Mouse (Mus musculus): Measurements from ENCODE around the gene Alcam.

The Alcam gene

GRCm38 (mm10) chr16:52439600-52439999 lies 14.3 kb downstream of the Alcam start:
- DNase-seq: no peak

- no peak for DNase-seq
Measured at GRCm38 (mm10) chr16:52439007-52439406, 14.9 kb downstream of the Alcam start.

- DNase-seq: no peak
Measured at GRCm38 (mm10) chr16:52438216-52438904, 15.5 kb downstream of the Alcam start.

GRCm38 (mm10) chr16:52433189-52433588 lies 20.7 kb downstream of the Alcam start:
- peak; percentile 26 for DNase-seq

- no peak for DNase-seq
Measured at GRCm38 (mm10) chr16:52432072-52432471, 21.8 kb downstream of the Alcam start.

- DNase-seq: no peak
Measured at GRCm38 (mm10) chr16:52431590-52431989, 22.3 kb downstream of the Alcam start.

- no peak for DNase-seq
Measured at GRCm38 (mm10) chr16:52430073-52430472, 23.8 kb downstream of the Alcam start.

- DNase-seq: no peak
Measured at GRCm38 (mm10) chr16:52429661-52430060, 24.2 kb downstream of the Alcam start.

GRCm38 (mm10) chr16:52428505-52428904 lies 25.4 kb downstream of the Alcam start:
- DNase-seq: peak; percentile 33

GRCm38 (mm10) chr16:52418568-52419158 lies 35.2 kb downstream of the Alcam start:
- peak; percentile 40 for DNase-seq

- DNase-seq: peak; percentile 41
Measured at GRCm38 (mm10) chr16:52417982-52418381, 35.9 kb downstream of the Alcam start.

- DNase-seq: peak; percentile 21
Measured at GRCm38 (mm10) chr16:52417146-52417545, 36.7 kb downstream of the Alcam start.

- DNase-seq: no peak
Measured at GRCm38 (mm10) chr16:52413714-52414113, 40.2 kb downstream of the Alcam start.

GRCm38 (mm10) chr16:52406072-52406471 lies 47.8 kb downstream of the Alcam start:
- DNase-seq: no peak

GRCm38 (mm10) chr16:52405272-52405671 lies 48.6 kb downstream of the Alcam start:
- no peak for DNase-seq

- no peak for DNase-seq
Measured at GRCm38 (mm10) chr16:52399112-52399511, 54.8 kb downstream of the Alcam start.

GRCm38 (mm10) chr16:52386781-52387300 lies 67.0 kb downstream of the Alcam start:
- DNase-seq: no peak

GRCm38 (mm10) chr16:52383456-52384185 lies 70.3 kb downstream of the Alcam start:
- DNase-seq: peak; percentile 30

GRCm38 (mm10) chr16:52378811-52379597 lies 74.9 kb downstream of the Alcam start:
- peak; percentile 24 for DNase-seq

- no peak for DNase-seq
Measured at GRCm38 (mm10) chr16:52376827-52377226, 77.0 kb downstream of the Alcam start.

- DNase-seq: no peak
Measured at GRCm38 (mm10) chr16:52371956-52372355, 81.9 kb downstream of the Alcam start.

- no peak for DNase-seq
Measured at GRCm38 (mm10) chr16:52368521-52368920, 85.4 kb downstream of the Alcam start.

GRCm38 (mm10) chr16:52366915-52367314 lies 87.0 kb downstream of the Alcam start:
- no peak for DNase-seq
